Mouse (Mus musculus) layer of hippocampus, adult 2 months (tissue): ENCODE data around the gene Actr1b. TPM values are rescaled to one million over a fixed set of nuclear protein-coding genes. Genes with fewer than 3 reads are reported as not detected.

Experiments used
- DNase-seq, 2 experiments: peaks; one replicate each; pipeline ENCODE4 v3.0.0; 2022; ENCODE audit warnings: low spot score in 2 of 2
- H3K27ac ChIP-seq: fragments of 200-600 bp; 2 replicates; pipeline ENCODE4 v1.8.1; 2022
- H3K4me3 ChIP-seq: fragments of 200-600 bp; 2 replicates; pipeline ENCODE4 v1.8.1; 2022; ENCODE audit warnings: mild to moderate bottlenecking
- CTCF ChIP-seq: fragments of 200-600 bp; conservative IDR thresholded peaks from 2 replicates; pipeline ENCODE4 v1.8.1; 2022; ENCODE audit warnings: antibody characterized with exemption, mild to moderate bottlenecking, moderate library complexity
- microRNA-seq, 2 experiments: library from miRNA; unstranded; fragments of <30 nt; microRNA quantifications; one replicate each; pipeline ENCODE4 v1.2.0; 2021
- total RNA-seq, 2 experiments: library from RNA; stranded (reverse); gene quantifications; 2 replicates each; pipeline ENCODE4 v1.2.3; 2021

Gene Actr1b
- total RNA-seq, 2 experiments from 2014 or later = 248 to 282 TPM

DNA sequence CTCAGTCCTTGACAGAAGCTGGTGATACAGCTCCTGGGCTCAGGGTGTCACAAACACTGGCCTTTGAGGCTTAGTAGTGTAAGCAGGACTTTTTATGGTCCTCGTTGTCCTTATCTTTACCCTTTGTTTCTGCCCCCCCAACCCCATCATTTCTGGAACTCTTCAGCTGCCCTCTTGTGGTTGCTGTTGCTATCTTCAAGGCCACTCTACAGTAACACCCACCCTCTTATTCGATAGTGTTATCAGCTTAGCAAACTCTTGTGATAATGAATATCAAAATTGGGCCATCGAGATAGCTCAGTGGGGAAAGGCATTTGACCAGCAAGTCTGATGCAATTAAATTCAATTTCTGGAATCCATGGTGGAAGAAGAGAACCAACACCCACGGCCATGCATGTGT, 49.8 kb downstream of the Actr1b start:
- no peak overlapping the region for H3K4me3 ChIP-seq
- TF ChIP-seq CTCF = peak; percentile 68
- no peak overlapping the region for H3K27ac ChIP-seq
- DNase-seq = no peak

DNA sequence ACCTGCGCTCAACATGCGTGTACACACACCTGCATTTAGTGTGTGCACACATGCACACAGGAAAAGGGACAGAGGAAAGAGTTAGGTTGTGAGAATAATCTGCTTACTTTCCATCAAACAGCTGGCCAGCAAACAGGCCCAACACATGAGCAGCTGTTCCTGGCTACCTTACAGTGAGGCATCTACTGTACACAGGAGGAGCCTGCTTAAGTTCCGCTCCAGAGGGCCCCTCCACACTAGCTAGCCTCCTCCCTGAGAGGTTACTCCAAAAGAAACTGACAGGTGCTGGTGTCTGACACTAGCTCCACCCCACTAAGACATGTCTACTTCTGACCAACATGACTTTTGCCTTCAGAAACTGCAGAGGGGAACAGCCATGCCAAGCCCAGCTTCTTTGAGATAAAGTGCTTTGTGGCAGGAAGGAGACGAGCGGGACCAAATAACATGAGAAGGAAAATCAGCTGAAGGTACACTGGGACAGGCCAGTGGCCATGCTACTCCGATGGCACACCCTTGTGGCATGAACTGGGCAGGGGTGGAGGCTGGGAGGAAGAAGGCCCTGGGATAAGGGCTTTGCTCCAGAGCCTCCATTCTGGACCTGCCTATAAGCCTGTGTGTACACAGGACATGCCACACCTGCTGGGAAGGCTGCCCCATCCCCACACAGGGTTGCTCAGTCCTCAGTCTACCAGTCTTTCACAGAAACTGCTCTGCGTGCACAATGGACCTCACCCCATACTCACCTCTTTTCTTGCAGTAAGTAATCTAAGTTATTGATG, 55.4 kb downstream of the Actr1b start:
- Histone ChIP-seq H3K4me3 (no peak overlapping the region), H3K27ac (no peak overlapping the region)
- DNase-seq = no peak
- no peak for TF ChIP-seq CTCF

DNA sequence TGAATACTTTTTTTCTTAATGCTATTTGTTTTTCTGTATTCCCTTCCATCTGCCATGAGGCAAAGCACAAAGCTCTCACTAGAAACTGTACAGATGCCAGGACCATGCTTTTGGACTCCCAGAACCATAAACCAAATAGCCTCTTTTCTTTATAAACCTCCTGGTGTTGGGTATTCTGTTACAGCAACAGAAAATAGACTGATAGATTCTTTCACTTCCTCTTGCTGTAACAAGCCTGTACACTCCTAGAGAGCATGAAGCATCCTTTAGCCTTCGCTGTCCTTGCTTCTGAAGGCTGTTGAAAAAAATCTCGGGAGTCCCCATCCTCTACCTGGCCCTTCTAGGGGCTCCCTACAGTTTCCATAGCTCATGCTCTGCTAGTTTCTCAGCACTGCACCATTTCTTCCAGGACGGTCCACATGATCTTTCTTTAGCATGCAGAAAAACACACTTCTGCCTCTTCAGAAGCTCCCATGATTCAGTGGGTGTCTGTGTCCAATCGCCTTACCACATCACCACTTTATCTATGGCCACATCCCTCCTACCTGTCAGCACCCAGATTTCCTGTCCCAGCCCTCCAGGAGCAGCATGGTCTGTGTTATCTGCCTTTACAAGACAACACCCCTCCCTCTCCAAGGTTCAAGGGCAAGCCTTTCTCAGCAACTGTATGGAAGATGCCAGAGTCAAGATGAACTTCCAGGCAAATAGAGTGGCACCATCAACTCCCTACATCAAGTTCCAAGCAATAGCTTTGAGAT, 56.4 kb downstream of the Actr1b start:
- TF ChIP-seq CTCF = no peak
- Histone ChIP-seq H3K27ac (no peak overlapping the region), H3K4me3 (no peak overlapping the region)
- DNase-seq = no peak

DNA sequence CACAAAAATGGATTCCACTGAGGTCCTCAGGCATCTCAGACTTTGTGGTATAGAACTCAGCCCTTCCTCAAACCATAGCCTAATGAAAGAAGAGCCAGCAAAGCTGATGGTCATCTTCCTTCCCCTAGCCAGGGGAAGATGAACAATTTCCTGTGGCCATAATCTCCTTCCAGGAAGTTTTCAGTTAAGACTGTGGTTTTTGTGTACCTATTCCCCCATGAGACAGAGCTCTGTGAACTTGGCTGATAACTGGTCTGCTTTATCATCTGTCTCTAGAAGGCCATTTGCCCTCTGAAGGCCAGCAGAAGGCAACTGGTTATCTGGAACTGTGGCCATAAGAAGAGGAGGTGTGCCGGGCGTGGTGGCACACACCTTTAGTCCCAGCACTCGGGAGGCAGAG, 58.0 kb downstream of the Actr1b start:
- H3K27ac ChIP-seq = no peak overlapping the region
- no peak for DNase-seq
- TF ChIP-seq CTCF = no peak
- no peak overlapping the region for H3K4me3 ChIP-seq

DNA sequence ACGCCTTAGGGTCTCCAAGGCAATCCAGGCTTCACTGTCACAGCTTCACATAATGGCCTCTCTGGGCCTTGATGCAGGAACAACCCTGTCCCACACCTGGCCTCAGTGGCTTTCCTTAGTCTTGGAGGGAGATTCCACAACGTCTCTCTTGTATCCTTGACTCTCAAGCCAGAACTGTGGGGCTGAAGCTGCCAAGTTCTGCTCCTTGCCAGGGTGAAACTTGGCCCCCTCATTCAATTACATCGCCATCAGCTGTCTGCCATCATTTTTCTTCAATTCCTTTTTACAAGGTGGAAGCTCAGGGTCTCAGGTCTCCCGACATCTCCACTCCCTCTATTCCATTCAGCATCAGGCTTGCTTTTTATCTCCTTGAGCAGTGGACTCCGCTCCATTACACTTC, 59.2 kb downstream of the Actr1b start:
- Histone ChIP-seq H3K4me3 (no peak overlapping the region), H3K27ac (no peak overlapping the region)
- DNase-seq = no peak
- no peak for TF ChIP-seq CTCF

Small RNA genes within 50 kb of the gene (microRNA-seq; reads per million reads assigned to microRNA genes)
- 0 reads per million in 2 experiments for gene Gm24133

Other genes starting within 250 kb of the Actr1b start
- gene Cnnm4, start 242.8 kb downstream of the Actr1b start, total RNA-seq = 10 to 100 TPM; 16.9 to 17.2 TPM
- gene Cnnm3, start 202.6 kb downstream of the Actr1b start, total RNA-seq = 10 to 100 TPM; 33.1 to 38.1 TPM
- gene Ankrd23, start 177.5 kb downstream of the Actr1b start, total RNA-seq = 10 to 100 TPM in 1 of 2 experiments, 1 to 10 TPM in 1; 6.8 to 10.3 TPM
- gene Gm42417, start 175.0 kb downstream of the Actr1b start, total RNA-seq = not detected
- gene Ankrd39, start 167.0 kb downstream of the Actr1b start, total RNA-seq = 10 to 100 TPM; 13.4 to 13.7 TPM
- gene Sema4c, start 156.1 kb downstream of the Actr1b start, total RNA-seq = 10 to 100 TPM; 13.4 to 13.6 TPM
- not detected for gene Fam178b, start 31.2 kb downstream of the Actr1b start, total RNA-seq
- gene Cox5b, start 23.0 kb downstream of the Actr1b start, total RNA-seq = 100 to 1,000 TPM; 610 to 649 TPM
- gene 4933424G06Rik, start 4.3 kb downstream of the Actr1b start, total RNA-seq = 1 to 10 TPM in 1 of 2 experiments, under 1 TPM in 1; 0.96 to 1.4 TPM
- gene Zap70, start 47.4 kb upstream of the Actr1b start, total RNA-seq = 1 to 10 TPM; 3.9 to 5.0 TPM
- gene Tmem131, start 229.2 kb upstream of the Actr1b start, total RNA-seq = 10 to 100 TPM; 58.1 to 62.1 TPM